In genomic region chr9:41490112-41490511, GRCm38 (mm10) we compare ENCODE assay signal across 20 mouse cellular contexts.
"Had no signal": no experiment of that assay in that cellular context is flagged by ENCODE, and none has a peak within 500 bp of the region (broad histone marks: within the 10 kb centered on the region; RNA-seq: fewer than 3 reads in every experiment).

No protein-coding gene starts in this region.

- H3K4me1 ChIP-seq: liver, embryonic 15.5 days; midbrain, embryonic 10.5 days; neural tube, embryonic 13.5 days; neural tube, embryonic 15.5 days; stomach, embryonic 15.5 days had no signal

- H3K27me3 ChIP-seq: liver, embryonic 15.5 days; midbrain, embryonic 12.5 days; neural tube, embryonic 13.5 days; neural tube, embryonic 15.5 days; stomach, embryonic 15.5 days had no signal

- H3K4me3 ChIP-seq: liver, embryonic 15.5 days; midbrain, embryonic 10.5 days; midbrain, embryonic 12.5 days; neural tube, embryonic 13.5 days; neural tube, embryonic 15.5 days; stomach, embryonic 15.5 days had no signal

- H3K27ac ChIP-seq: liver, embryonic 15.5 days; midbrain, embryonic 10.5 days; midbrain, embryonic 12.5 days; neural tube, embryonic 13.5 days; neural tube, embryonic 15.5 days; stomach, embryonic 15.5 days; stomach, postnatal 0 days had no signal

- H3K9ac ChIP-seq: liver, embryonic 15.5 days; lung, embryonic 14.5 days; midbrain, embryonic 12.5 days; neural tube, embryonic 13.5 days; neural tube, embryonic 15.5 days; stomach, embryonic 15.5 days had no signal

- H3K36me3 ChIP-seq: liver, embryonic 15.5 days; stomach, embryonic 15.5 days had no signal

- DNase-seq: lung, adult 18-20 months; lung, embryonic 14.5 days; lung, postnatal 10 days; lung, postnatal 4 days; midbrain, embryonic 14.5 days; retina, postnatal 1 day; right cerebral cortex, adult 18-20 months; right cerebral cortex, postnatal 25 days; right cerebral cortex, postnatal 4 days; spleen, adult 18-20 months; thymus, adult 2 months; thymus, postnatal 25 days; thymus, postnatal 4 days had no signal
